Mouse (Mus musculus) mouse trophoblast stem cell (cell line): ENCODE results near the gene Plcg2.

Source experiments
- in situ Hi-C, 2 experiments: fragments of 300-500 bp; cut with MseI, MboI; formaldehyde crosslinking; loops; 2 replicates in 1 of 2; 3 replicates in 1 of 2; pipeline ENCODE4 v1.15.1; 2025

Gene Plcg2

DNA sequence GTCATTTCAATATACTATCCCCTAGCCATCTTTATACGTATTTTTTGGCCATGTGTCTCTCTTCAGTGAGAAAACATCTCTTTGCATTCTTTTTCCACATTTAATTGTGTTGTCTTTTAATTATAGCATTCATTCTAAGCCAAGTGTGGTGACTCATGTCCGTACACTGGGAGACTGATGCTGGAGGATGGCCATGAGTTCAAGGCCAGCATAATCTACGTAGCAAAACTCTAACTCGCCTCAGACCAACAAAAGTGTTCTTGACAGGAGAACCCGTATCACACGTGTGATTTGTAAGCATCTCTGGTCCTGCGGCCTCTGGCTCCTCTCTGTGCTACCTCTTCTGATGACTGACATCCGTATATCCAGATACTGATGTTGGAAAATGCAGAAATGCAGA lies 13.4 kb upstream of the Plcg2 start:
- in situ Hi-C loops = loop anchor here in 1 of 2 experiments (5.0 kb wide), 1 partner anchor 83 kb away; no protein-coding TSS in a partner anchor

DNA sequence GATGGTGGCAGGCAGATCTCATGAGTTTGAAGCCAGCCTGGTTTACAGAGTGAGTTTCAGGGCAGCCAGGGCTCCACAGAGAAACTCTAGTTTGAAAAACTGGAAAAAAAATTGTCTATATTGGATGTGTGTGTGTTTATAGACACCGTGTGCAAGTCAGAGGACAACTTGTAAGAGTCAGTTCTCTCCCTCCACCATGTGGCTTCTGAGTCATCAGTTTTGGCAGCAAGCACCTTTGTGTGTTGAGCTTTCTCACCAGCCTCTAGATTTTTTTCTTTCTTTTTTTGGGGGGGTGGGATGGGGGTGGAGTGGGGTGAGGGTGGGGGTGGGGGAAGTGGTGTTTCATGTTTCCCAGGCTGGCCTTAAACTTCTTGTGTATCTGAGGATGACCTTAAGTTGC lies 12.8 kb upstream of the Plcg2 start:
- in situ Hi-C loops = no loop called here

DNA sequence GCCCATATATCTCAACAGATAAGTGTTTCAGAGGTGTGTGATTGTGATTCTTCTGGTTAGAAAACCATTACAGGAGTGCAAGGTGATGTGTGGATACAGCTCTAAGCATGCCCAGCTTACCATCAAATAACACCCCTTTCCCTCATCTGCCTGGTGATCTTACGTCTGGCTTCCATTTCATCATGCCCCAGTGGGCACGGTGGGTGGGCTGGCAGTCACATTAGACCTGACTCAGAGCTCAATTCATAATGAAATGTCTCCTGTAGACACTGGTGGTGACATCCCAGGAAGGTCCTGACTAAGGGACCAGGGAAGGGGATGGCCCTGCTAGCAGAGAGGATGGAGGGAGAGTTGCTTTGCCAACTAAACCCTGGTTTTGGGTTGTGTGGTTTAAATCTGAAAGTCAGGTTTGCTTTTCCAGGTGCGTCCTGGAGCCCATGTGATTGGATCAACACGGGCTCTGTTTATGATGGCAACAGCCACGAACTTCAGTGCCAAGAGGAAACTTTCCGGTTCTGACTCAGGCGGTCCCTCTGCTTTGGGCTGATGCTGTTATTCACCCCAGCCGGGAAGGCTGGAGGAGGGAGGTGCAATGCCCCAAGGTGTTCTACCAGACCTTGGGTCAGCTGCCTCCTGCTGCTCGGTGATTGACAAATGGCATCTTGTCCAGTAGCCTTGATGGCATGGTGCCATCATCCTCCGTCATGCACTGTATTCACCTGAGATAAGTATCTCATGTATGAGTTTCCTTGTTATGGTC lies 9.7 kb upstream of the Plcg2 start:
- in situ Hi-C loops = no loop called here

DNA sequence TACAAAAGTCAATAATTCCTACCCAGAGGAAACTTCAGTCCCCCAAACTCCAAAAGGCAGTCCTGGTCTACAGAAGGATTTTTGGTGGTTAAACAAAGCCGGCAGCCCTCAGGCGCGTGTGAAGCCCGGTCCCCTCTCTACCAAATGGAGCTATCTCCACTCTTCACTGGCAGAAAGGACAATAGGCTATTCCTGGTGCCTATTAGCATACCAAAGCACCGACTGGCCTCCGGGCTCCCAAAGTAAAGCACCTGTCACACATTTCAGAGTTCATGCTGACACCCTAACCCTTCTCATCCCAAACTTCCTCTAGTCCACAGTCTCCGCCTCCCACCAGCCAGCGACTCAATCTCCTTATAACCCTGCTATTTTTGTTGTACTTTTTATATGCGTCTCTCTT lies 4.5 kb upstream of the Plcg2 start:
- in situ Hi-C loops = no loop called here

GRCm38 (mm10) chr8:117494874-117495273 lies 3.2 kb upstream of the Plcg2 start:
- in situ Hi-C loops = no loop called here

- in situ Hi-C loops = no loop called here
Measured at GRCm38 (mm10) chr8:117498915-117499540, 937 bp downstream of the Plcg2 start.

- in situ Hi-C loops = no loop called here
Measured at GRCm38 (mm10) chr8:117500232-117500823, 2.2 kb downstream of the Plcg2 start.

GRCm38 (mm10) chr8:117501323-117501722 lies 3.2 kb downstream of the Plcg2 start:
- in situ Hi-C loops = no loop called here

GRCm38 (mm10) chr8:117503405-117504069 lies 5.4 kb downstream of the Plcg2 start:
- in situ Hi-C loops = no loop called here

GRCm38 (mm10) chr8:117507703-117508102 lies 9.6 kb downstream of the Plcg2 start:
- in situ Hi-C loops = no loop called here

DNA sequence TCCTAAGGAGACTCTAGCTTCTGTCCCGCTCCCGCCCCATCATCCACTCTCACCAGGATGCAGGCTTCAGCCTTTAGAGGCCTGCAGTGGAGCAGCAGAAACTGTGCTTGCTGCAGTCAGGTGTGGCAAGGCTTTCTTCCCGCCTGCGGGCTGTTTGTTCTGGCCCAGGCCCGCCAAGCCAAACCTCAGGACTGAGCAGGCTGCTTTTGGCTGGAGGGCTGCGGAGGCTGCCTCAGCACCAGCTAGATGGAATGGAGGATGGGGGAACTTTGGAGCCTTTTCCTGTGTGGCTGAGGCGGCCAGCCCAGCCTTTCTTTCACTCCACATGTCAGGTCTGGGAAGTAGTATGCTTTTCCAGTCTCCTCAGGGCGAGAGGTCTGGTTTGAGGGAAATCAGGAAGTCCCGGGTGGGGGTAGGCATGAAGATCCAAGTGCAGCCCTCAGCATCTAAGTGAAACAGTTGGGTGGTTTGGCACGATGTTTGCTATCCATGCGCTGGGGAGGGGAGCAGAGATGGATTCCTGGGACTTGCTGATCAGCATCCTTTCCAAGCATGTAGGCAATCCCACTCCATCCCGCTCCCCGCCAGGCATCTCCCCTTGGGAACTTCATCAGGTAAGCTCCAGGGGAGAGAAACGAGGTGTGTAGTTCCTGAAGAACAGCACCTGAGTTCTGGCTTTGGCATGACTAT lies 18.9 kb downstream of the Plcg2 start:
- in situ Hi-C loops = no loop called here

DNA sequence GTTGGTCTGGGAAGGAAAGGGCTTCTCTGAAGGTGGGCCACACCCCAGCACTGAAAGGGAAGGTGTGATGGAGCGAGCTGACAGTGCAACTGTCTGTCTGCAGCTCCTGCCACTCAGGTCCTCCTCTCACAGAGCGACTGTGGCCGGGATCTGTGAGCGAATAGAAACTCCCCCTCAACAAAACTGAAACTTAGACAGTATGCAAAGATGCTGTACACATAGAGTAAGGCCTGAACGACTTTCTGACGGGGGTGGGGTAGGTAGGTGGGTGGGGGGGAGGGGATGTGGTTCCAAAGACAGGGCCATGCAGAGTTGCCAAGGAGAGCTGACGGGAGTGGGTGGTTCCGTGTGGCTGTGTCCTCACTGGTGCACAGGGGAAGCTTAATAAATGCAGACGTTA lies 19.8 kb downstream of the Plcg2 start:
- in situ Hi-C loops = no loop called here

DNA sequence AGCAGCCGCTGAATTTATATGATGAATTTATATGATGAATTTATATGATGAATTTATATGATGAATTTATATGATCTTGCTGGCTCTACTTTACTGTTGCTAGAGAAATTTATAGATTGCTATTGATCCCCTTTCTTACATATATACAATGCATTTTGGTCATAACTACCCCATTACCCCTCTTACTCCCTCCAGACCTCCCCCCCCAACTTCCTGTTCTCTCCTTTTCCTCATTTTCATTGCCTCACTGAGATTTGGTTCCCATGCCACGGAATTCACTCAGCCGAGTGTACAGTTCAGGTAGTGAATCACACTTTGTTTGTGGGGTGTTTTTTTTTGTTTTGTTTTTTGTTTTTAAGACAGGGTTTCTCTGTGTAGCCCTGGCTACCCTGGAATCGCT lies 20.8 kb downstream of the Plcg2 start:
- in situ Hi-C loops = no loop called here

DNA sequence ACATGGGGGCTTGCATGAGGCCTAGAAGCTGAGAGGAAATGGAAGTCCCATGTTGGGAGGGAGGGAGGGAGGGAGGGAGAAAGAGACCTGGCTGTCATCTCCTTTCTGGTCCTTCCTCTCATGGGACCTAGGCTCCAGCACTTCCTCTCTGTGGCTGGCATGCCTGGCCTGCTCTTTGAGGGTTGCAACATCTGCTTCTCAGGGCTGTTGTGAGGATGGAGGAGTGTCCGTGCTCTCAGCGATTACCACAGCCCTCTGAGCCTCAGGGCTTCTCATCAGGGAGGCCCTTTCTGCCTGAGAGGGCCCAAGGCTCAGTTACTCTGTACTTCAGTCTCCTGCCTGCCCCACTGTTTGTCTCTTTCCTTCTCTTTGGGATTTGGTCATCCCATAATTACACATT lies 28.1 kb downstream of the Plcg2 start:
- in situ Hi-C loops = no loop called here

DNA sequence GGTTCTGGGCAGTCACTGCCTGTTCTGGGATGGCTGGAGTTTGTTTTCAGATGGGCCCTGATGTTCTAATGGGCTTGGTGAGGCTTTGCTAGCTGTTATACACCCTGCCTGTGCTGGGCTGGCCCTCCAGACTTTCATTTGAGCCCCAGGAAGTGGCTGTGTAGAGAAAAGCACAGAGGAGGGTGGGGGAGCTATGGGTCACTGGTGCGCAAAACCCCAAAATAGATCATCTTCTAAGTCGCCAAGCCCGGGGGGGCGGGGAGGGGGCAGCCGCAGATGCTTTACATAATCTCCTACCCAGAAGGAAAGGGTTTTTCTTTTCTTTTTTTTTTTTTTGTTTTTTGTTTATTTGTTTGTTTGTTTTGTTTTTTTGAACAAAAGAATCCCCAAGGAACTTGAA lies 29.9 kb downstream of the Plcg2 start:
- in situ Hi-C loops = no loop called here

DNA sequence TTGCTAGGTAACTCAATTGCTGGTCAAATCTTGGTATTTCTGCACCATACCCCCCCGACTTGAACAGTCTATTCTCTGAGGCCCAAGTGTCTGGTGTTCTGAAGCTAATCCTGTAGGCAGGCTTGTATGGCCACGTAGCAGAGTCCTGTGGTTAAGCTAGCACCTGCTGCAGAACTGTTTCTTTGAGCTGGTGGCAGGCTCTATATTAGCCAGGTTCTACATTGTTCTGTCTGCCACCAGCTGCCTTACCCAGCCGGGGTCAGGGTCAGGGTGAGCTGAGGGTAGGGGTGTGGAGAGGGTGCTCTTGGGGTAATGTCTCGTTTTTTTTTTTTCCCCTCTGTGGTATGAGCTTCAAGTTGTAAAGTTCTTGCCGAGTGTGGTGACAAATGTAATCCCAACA lies 31.1 kb downstream of the Plcg2 start:
- in situ Hi-C loops = no loop called here

DNA sequence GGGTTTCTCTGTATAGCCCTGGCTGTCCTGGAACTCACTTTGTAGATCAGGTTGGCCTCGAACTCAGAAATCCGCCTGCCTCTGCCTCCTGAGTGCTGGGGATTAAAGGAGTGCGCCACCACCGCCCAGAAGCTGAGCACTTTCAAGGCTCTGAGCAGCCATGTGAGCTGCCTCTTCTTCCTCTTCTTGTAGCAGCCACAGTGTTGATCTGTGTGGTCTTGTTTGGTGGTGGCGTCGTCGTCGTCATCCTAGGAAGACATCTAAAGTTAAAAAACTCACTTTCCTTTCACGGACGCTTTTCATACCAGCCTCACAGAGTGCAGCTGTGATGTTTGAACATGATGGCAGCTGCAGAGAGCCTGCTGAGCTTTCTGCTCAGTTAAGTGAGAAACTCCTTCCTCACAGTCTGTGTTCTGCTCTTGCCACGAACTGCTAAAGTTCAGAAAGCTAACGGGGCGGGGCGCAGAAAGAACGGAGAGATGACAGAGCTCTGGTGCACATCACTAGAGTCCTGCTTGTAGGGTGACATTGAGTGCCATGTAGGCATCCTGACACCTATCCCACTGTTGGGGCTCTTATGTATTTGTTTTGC lies 34.4 kb downstream of the Plcg2 start:
- in situ Hi-C loops = no loop called here

- in situ Hi-C loops = no loop called here
Measured at GRCm38 (mm10) chr8:117536862-117537261, 38.8 kb downstream of the Plcg2 start.

DNA sequence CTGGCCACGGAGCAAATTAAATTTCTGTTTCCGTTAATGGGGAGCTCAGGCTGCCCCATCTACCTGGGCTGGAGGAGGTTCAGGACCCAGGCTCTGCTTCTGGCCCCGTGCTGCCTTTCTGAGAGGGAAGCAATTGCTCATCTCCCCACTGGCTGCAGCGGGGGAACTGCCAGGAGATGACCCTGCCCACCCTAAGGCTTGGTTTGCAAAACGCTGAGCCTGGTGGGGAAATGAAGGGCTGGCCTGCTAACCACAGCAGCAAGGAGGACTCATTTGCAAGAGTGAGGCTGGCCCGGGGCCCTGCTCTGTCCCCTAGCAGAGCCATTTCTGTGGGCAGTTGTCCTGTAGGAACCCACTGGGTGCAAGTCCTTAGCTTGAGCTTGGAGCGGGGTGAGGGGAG lies 39.7 kb downstream of the Plcg2 start:
- in situ Hi-C loops = no loop called here

DNA sequence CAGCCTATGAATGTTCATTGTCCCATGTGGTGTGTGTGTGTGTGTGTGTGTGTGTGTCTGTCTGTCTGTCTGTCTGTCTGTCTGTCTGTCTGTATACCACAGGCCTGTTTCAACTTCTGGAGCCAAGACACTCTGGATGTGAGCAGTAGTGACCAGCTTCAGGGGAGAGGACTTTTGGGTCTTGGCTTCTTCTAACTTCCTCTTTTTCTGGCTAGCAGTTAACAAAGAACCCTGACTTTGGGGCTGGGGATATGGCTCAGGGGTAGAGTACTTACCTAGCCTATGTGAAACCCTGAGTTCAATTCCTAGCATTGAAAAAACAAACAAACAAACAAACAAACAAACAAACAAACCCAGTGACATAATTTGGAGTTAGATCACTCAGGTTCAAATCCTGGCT lies 44.9 kb downstream of the Plcg2 start:
- in situ Hi-C loops = no loop called here

DNA sequence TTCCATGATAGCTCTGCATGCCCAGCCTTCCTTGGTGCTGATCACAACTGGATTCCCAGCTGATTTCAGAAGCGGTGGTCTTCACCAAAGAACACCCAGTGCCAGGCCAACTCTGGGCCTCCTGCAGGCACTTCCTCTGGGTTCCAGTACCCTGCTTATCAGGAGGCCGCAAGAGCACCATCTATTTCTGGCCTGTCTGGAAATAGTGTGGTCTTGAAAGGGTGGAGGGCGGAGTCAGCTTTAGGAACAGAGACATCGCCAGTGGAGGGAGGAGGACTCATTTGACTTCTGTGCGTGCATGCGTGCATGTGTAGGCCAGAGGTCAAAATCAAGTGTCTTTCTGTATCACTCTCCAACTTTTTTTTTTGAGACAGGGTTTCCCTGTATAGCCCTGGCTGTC lies 45.7 kb downstream of the Plcg2 start:
- in situ Hi-C loops = no loop called here

DNA sequence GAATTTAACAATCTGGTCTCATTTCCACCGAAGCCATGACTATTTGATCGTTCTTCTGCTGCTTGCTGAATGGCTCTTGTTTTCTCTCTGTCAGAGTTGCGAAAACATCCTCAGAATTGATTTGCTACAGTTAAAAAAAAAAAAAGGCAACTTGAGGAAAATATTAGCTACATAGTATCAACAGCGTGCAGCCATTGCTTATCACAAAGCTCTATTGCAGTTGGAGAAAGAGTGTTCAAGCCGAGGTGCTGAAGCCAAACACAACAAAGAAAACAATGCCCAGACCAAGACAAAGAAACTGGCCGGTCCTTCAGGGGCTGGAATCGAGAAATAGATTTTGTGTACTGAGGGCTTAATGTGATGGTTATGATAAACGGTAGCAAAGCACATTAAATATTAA lies 47.0 kb downstream of the Plcg2 start:
- in situ Hi-C loops = no loop called here
